Mouse (Mus musculus): ENCODE measurements around the gene Prdm9.
A peak's percentile ranks its signal among the peaks of the same experiment; 100 is the strongest.

The Prdm9 gene

GRCm38 (mm10) chr17:15527811-15528136, 36.4 kb downstream of the Prdm9 start:
- no peak for DNase-seq (ENCODE audit: low spot score in 2 of 2)

- DNase-seq (ENCODE audit: low spot score in 2 of 2), result peak; percentile 88 to 96
Observed at GRCm38 (mm10) chr17:15526986-15527810, 37.0 kb downstream of the Prdm9 start, which contains the start of gene Pdcd2. Gene Pdcd2 (minus strand): TSS chr17:15527301.

- no peak for DNase-seq (ENCODE audit: low spot score in 2 of 2)
Observed at GRCm38 (mm10) chr17:15526304-15526703, 37.9 kb downstream of the Prdm9 start.

GRCm38 (mm10) chr17:15518766-15519165, 45.4 kb downstream of the Prdm9 start:
- no peak for DNase-seq (ENCODE audit: low spot score in 2 of 2)

GRCm38 (mm10) chr17:15518186-15518585, 46.0 kb downstream of the Prdm9 start:
- no peak for DNase-seq (ENCODE audit: low spot score in 2 of 2)

- no peak for DNase-seq (ENCODE audit: low spot score in 2 of 2)
Observed at GRCm38 (mm10) chr17:15517776-15518175, 46.4 kb downstream of the Prdm9 start.

- DNase-seq (ENCODE audit: low spot score in 2 of 2), result no peak
Observed at GRCm38 (mm10) chr17:15510694-15511093, 53.5 kb downstream of the Prdm9 start.

GRCm38 (mm10) chr17:15499656-15500394, 64.3 kb downstream of the Prdm9 start, which contains the start of the genes Psmb1 and Tbp:
Gene Psmb1 (minus strand): TSS chr17:15499751.
Gene Tbp (plus strand): TSS chr17:15499888.
- DNase-seq (ENCODE audit: low spot score in 2 of 2), result peak; percentile 90 to 98

GRCm38 (mm10) chr17:15498753-15499113, 65.4 kb downstream of the Prdm9 start:
- no peak for DNase-seq (ENCODE audit: low spot score in 2 of 2)

- DNase-seq (ENCODE audit: low spot score in 2 of 2), result peak; percentile 93 to 97
Observed at GRCm38 (mm10) chr17:15497882-15498752, 66.0 kb downstream of the Prdm9 start.
